Mouse (Mus musculus) spleen, adult 2 months (tissue): ENCODE results near the gene Pecam1.

Experiments
- CTCF ChIP-seq: fragments of 200-500 bp; IDR thresholded peaks from 2 replicates; pipeline ENCODE4 v1.5.1; 2011; ENCODE audit warnings: mild to moderate bottlenecking, inconsistent platforms; ENCODE audit not compliant: insufficient read depth, insufficient read length, insufficient replicate concordance; ENCODE audit errors: extremely low read depth
- POLR2A ChIP-seq: fragments of 200-500 bp; IDR thresholded peaks from 2 replicates; pipeline ENCODE4 v1.6.1; 2011; ENCODE audit warnings: low read depth, low read length, inconsistent platforms

GRCm38 (mm10) chr11:106787131-106788025, 37.0 kb upstream of the Pecam1 start:
- TF ChIP-seq CTCF = no peak
- no peak for TF ChIP-seq POLR2A
